Mouse (Mus musculus) bone marrow, adult 2 months (tissue): ENCODE measurements around the gene Chn1. TPM values are rescaled to one million over a fixed set of nuclear protein-coding genes. Genes with fewer than 3 reads are reported as not detected.

Experiments
- H3K27ac ChIP-seq: fragments of 200-500 bp; 2 replicates; pipeline ENCODE4 v1.5.1; 2012; ENCODE audit warnings: low read depth, mild to moderate bottlenecking, control low read depth, inconsistent platforms, low read length; ENCODE audit not compliant: control insufficient read depth, poor library complexity, insufficient read depth
- H3K4me1 ChIP-seq: fragments of 200-500 bp; 2 replicates; pipeline ENCODE4 v1.6.1; 2011; ENCODE audit warnings: low read length; ENCODE audit not compliant: control insufficient read depth, insufficient read depth
- H3K4me3 ChIP-seq: fragments of 200-500 bp; replicated peaks from 2 replicates; pipeline ENCODE3; 2011; ENCODE audit warnings: mild to moderate bottlenecking, low read depth, low read length, control low read depth; ENCODE audit not compliant: control insufficient read depth
- CTCF ChIP-seq: fragments of 200-500 bp; IDR thresholded peaks from 2 replicates; pipeline ENCODE4 v1.5.1; 2011; ENCODE audit warnings: low read length, control low read depth; ENCODE audit not compliant: control insufficient read depth, insufficient read depth
- POLR2A ChIP-seq: fragments of 200-500 bp; IDR thresholded peaks from 2 replicates; pipeline ENCODE4 v1.6.1; 2011; ENCODE audit warnings: low read depth, mild to moderate bottlenecking, control low read depth, low read length, borderline replicate concordance; ENCODE audit not compliant: control insufficient read depth
- WGBS: fragments of 180-500 bp; shearing (Covaris S2); methylation state at CpG from one replicate; pipeline ENCODE4 v1.1.7; 2018; 5-methylcytosine and 5-hydroxymethylcytosine counted together
- polyA plus RNA-seq: library from polyadenylated mRNA; stranded (reverse); fragments of >200 nt; gene quantifications from 2 replicates; pipeline ENCODE4 v1.2.4, GENCODE M21; 2011; ENCODE audit warnings: low replicate concordance; ENCODE audit not compliant: missing spikeins, insufficient read depth, insufficient read length

Chn1 gene
- polyA plus RNA-seq, 1 experiment = not detected

- 69% methylated on average over 6 of the region's 6 CpGs for WGBS
- no peak overlapping the region for H3K4me3 ChIP-seq
- no peak overlapping the region; the same call in 1 of the 2 replicates for H3K27ac ChIP-seq
- H3K4me1 ChIP-seq = no peaks in the 10 kb centered on the region
- TF ChIP-seq CTCF (no peak), POLR2A (no peak)
Observed at GRCm38 (mm10) chr2:73788395-73788794, 13.2 kb upstream of the Chn1 start.

- no peak overlapping the region for H3K4me3 ChIP-seq
- TF ChIP-seq POLR2A = no peak
- TF ChIP-seq CTCF = no peak
- 18% methylated on average over 9 of the region's 9 CpGs for WGBS
- H3K27ac ChIP-seq = no peak overlapping the region
- no peaks in the 10 kb centered on the region for H3K4me1 ChIP-seq
Observed at GRCm38 (mm10) chr2:73782371-73782905, 7.3 kb upstream of the Chn1 start.

GRCm38 (mm10) chr2:73780321-73781010 lies 5.3 kb upstream of the Chn1 start:
- H3K4me3 ChIP-seq = no peak overlapping the region
- TF ChIP-seq POLR2A = no peak
- no peak for TF ChIP-seq CTCF
- no peak overlapping the region for H3K27ac ChIP-seq
- WGBS = 82% methylated on average over 14 of the region's 14 CpGs
- H3K4me1 ChIP-seq = no peaks in the 10 kb centered on the region

GRCm38 (mm10) chr2:73779796-73780195 lies 4.7 kb upstream of the Chn1 start:
- no peak overlapping the region for H3K4me3 ChIP-seq
- H3K4me1 ChIP-seq = no peaks in the 10 kb centered on the region
- WGBS = 65% methylated on average over 7 of the region's 7 CpGs
- TF ChIP-seq CTCF (no peak), POLR2A (no peak)
- H3K27ac ChIP-seq = no peak overlapping the region

GRCm38 (mm10) chr2:73779016-73779595 lies 4.0 kb upstream of the Chn1 start:
- Histone ChIP-seq H3K4me3 (no peak overlapping the region), H3K27ac (no peak overlapping the region), H3K4me1 (no peaks in the 10 kb centered on the region)
- 65% methylated on average over 4 of the region's 4 CpGs for WGBS
- TF ChIP-seq POLR2A (no peak), CTCF (no peak)

- no peaks in the 10 kb centered on the region for H3K4me1 ChIP-seq
- TF ChIP-seq POLR2A (no peak), CTCF (no peak)
- no peak overlapping the region for H3K4me3 ChIP-seq
- no peak overlapping the region for H3K27ac ChIP-seq
- 34% methylated on average over 4 of the region's 4 CpGs for WGBS
Observed at GRCm38 (mm10) chr2:73776936-73777335, 1.8 kb upstream of the Chn1 start.

GRCm38 (mm10) chr2:73775683-73776310 lies 651 bp upstream of the Chn1 start:
- no peak overlapping the region for H3K4me3 ChIP-seq
- WGBS = 1% methylated on average over 22 of the region's 22 CpGs

GRCm38 (mm10) chr2:73772945-73773344 lies 2.2 kb downstream of the Chn1 start:
- WGBS = 44% methylated on average over 1 of the region's 1 CpGs
- TF ChIP-seq CTCF (no peak), POLR2A (no peak)
- H3K27ac ChIP-seq = no peak overlapping the region
- no peaks in the 10 kb centered on the region for H3K4me1 ChIP-seq
- no peak overlapping the region for H3K4me3 ChIP-seq

More at GRCm38 (mm10) chr2:73775683-73776310, 651 bp upstream of the Chn1 start:
- Histone ChIP-seq H3K27ac (no peak overlapping the region), H3K4me1 (no peaks in the 10 kb centered on the region)
- TF ChIP-seq CTCF (no peak), POLR2A (no peak)
